Mouse (Mus musculus) heart, postnatal 4 days (tissue): ENCODE measurements around the gene Klhdc8b. TPM values are rescaled to one million over a fixed set of nuclear protein-coding genes. Genes with fewer than 3 reads are reported as not detected.
A peak's percentile ranks its signal among the peaks of the same experiment; 100 is the strongest.

Source experiments
- DNase-seq: peaks from one replicate; pipeline ENCODE4 v3.0.0; 2021
- total RNA-seq, 2 experiments: library from RNA; stranded (reverse); gene quantifications; 2 replicates each; pipeline ENCODE4 v1.2.3; 2021

Klhdc8b gene
- total RNA-seq, 2 experiments from 2014 or later = 43.9 to 45.6 TPM

DNA sequence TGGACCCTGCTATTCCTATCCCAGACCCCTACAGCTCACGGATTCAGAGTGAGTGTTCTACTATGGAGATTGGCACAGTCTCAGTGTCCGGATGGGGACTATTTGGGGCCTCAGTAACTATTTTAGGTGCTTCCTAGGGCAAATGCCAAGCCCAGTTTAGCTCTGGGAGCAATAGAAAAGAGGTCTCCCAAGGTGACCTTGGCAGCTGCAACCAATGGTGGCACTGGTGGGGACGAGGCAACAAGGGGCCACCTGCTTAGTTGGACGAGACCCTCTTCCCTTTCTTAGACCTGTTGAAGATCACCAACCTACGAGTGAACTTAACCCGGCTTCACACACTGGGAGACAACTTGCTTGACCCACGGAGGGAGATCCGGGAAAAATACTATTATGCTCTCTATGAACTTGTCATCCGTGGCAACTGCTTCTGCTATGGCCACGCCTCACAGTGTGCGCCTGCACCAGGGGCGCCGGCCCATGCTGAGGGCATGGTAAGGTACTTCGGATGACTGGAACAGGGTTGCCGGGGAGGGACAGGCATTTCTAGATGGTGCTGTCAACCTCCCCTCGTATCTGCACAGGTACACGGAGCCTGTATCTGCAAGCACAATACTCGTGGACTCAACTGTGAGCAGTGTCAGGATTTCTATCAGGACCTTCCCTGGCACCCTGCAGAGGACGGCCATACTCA lies 20.3 kb upstream of the Klhdc8b start:
- no peak for DNase-seq

- no peak for DNase-seq
Measured at GRCm38 (mm10) chr9:108480813-108481519, 19.6 kb upstream of the Klhdc8b start.

DNA sequence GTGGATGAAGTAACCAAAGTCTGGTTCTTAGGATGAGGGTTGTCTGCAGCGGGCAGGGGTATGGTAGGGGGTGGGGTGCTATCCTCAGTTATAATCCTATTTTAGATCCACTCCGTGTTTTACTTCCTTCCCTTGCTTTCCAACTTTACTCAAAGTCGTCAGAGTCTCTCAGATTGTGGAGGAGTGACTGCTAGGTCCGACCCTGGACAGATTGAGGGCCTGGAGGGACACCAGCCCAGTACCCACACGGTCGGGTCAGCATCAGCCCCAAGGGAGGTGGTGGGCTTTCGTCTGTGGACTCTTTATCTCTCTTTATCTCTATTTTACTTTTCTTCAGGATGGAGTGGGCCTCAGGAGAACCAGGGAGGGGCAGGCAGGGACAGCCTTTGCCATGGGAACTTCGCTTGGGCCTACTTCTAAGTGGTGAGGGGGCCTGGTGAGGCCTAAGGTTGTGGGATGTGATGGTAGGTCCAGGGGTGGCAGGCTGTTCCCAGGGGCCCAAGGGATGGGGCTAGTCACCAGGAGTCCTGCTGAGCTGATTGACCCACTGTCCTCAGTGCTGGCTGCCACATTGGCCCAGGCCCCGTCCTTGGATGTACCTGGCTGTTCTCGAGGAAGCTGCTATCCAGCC lies 18.5 kb upstream of the Klhdc8b start, which contains the start of gene Lamb2:
TSS of gene Lamb2 (plus strand) at position 16 of the 631 bp plus-strand sequence.
- peak; percentile 56 for DNase-seq

DNA sequence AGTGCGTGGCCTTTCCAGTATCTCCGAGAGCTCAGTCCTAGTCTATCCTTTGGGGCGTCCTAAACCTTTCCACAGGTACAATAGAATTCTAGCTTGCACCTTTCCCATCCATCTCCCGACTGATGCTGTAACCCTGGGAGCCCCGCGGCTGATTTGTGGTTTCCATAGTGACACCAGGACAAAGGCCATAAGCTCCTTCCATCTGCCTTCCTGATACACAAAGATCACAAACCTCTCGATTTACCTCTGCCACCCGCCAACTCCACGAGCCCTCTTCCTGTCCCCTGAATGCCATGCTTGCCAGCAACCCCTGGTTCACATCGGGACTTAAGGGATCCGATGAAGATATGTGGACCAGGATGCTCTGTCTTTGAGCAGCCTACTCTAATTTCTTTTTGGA lies 17.9 kb upstream of the Klhdc8b start:
- DNase-seq = no peak

- DNase-seq = peak; percentile 91
Measured at GRCm38 (mm10) chr9:108478638-108479156, 17.3 kb upstream of the Klhdc8b start.

- peak; percentile 4 for DNase-seq
Measured at GRCm38 (mm10) chr9:108474528-108474927, 13.1 kb upstream of the Klhdc8b start.

- no peak for DNase-seq
Measured at GRCm38 (mm10) chr9:108469845-108470244, 8.5 kb upstream of the Klhdc8b start.

DNA sequence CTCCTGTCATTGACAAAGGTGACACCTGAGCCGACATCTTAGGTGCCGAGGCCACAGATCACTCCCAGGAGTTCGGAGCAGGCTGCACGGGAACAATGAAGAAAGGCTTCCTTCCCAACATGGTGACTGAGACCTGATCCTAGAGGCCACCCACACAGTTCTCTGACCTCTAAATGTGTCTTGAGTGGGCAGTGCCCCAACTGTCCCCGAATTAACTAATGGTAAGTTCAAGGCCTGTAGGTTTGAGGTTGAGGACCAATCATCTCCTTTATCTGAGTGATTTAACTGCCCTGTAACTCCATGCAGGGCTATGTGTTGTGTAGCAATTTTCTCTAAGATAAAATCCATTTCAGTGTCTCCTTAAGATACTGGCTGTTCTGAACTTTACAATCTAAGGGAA lies 8.0 kb upstream of the Klhdc8b start:
- DNase-seq = no peak

GRCm38 (mm10) chr9:108466219-108466618 lies 4.8 kb upstream of the Klhdc8b start:
- no peak for DNase-seq

DNA sequence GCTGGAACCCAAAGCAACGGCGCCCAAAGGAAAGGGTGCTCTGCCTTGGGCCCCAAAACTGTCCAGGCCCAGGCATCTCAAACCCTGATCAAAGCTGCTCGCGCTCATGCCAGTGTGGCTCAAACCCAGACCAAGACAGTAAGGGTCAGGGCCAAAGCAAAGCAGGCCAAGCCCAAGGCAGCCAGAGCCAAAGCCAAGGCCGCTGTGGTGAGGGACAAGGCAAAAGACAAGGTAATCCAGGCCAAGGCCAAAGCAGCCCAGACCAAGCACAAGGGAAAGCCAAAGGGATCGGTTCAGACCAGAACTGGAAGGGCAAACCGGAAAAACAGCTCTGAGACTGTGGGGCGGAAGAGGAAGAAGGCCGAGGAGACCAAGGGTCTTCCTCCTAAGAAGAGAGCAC lies 2.3 kb upstream of the Klhdc8b start:
- peak; percentile 3 for DNase-seq

DNA sequence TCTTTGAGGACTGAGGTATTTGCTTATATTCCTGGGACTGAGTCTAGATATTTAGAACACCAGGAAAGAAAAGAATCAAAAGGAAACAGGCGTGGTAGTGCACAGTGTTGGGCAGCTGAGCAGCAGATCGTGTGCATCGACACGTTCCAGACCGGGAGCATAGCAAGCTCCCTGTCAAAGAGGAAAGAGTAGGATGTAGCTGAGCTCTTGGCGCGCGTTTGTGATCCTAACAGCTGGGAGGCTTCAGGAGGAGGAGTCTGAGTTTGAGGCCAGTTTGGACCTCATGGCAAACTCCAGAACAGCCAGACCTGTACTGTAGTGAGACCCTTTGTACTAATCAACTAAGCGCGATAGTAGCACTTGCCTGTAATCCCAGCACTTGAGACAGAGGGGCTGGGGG lies 811 bp upstream of the Klhdc8b start:
- peak; percentile 52 for DNase-seq

GRCm38 (mm10) chr9:108461675-108462074 lies 294 bp upstream of the Klhdc8b start:
- no peak for DNase-seq

DNA sequence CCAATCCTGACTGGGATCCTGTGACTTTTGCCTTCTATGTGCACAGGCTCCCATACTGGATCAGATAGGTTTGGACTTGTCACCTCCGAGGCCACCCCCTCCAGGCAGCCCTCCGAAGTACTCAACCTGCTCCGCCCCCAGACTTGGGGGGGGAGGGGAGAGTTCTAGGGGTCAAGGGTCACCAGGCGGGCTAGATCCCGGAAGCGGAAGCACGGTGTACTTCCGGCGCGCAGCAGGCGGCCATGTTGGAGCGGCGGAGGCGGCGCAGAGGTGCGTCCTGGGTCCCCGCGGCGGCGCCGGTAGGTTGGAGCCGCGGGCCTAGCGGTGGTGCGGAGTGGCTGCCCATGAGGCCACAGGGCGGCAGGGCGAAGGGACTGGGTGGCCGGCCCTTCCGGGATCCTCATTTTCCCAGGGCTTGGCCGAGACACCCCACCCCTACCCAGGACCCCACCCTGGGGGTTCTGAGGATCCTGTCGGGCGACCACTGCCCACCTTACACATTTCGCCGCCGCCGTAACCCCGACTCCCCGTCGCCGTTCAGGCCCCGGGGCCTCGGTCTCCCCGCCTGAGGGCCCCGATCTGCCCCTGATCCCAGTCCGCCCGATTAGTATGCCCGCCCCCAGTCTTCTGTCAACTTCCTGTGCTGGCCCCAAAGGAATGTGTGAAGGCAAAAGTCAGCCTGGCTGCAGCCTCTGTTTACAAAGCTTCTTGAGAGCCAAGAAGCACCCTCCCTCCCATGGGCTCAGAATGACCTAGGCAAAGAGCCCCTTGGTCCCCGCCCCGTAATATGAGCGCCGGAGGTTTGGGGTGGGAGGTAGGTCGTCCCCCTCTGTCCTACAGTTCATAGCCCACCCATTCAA lies 832 bp downstream of the Klhdc8b start, which contains the start of gene Ccdc71:
TSS of gene Ccdc71 (plus strand) at position 209 of the 860 bp plus-strand sequence.
- DNase-seq = peak; percentile 91

DNA sequence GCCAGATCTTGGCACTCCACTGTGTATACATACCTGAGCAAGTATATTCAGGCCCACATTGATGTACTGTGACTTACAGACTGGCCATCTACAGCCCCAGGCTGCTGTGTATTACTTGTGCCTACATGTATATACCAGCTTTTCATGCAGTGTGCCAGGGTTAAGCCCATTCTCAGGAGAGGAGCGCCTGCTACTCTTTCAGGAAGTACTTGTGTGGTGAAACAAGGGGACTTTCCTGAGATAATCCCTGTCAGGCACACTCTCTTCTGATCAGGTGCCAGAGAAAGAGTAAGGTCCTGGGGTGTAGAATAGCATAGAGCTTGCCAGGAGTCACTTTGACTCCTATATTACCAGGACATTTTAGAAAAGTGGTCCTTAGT lies 1.5 kb downstream of the Klhdc8b start:
- no peak for DNase-seq

GRCm38 (mm10) chr9:108456953-108457352 lies 4.4 kb downstream of the Klhdc8b start:
- no peak for DNase-seq

GRCm38 (mm10) chr9:108455747-108456571 lies 5.4 kb downstream of the Klhdc8b start:
- DNase-seq = no peak

- no peak for DNase-seq
Measured at GRCm38 (mm10) chr9:108454429-108454828, 7.0 kb downstream of the Klhdc8b start.

GRCm38 (mm10) chr9:108453458-108453857 lies 7.9 kb downstream of the Klhdc8b start:
- no peak for DNase-seq

- no peak for DNase-seq
Measured at GRCm38 (mm10) chr9:108452911-108453310, 8.5 kb downstream of the Klhdc8b start.

DNA sequence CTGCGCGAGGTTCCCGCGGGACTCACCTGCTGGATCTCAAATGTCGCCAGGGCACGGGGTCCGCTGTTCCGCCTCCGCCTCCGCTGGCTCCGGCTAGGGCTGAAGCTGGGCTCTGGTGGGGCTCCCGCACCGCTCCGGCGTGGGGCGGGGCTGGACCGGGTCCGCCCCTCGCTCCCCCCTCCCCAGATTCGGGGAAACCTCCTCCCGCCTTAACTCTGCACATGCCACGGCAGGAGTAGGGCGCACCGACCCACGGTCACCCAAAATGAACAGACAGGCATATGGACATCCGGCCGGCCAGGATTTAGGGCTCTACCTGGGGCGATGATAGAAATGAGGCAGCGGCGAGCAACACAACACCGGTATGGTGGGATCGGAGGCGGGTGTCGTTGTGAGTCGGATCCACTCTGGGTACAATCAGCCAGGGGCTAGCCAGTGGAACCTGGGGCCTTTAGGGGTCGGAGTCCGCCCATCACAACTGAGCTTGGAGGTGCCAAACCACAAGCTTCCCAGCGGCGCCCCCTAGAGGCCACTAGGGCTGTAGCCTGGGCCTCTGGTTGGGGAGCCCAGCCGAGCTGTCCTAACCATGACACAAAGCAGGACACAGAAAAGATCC lies 9.0 kb downstream of the Klhdc8b start:
- peak; percentile 96 for DNase-seq
